Mouse (Mus musculus) liver, postnatal 0 days (tissue): ENCODE results near the gene Stk25. TPM values are rescaled to one million over a fixed set of nuclear protein-coding genes. Genes with fewer than 3 reads are reported as not detected.

Source experiments
- ATAC-seq: fragments of 200-750 bp; cut with Nextera tagmentation; 2 replicates; pipeline ENCODE4 v1.8.0; 2017; ENCODE audit warnings: mild to moderate bottlenecking, moderate library complexity
- DNase-seq: peaks from one replicate; pipeline ENCODE4 v3.0.0-alpha.2; 2016
- H3K27ac ChIP-seq: fragments of 300-500 bp; sonication (generic); 2 replicates; pipeline ENCODE4 v1.5.1; 2014; ENCODE audit warnings: antibody characterized with exemption, moderate library complexity, mild to moderate bottlenecking, low read depth
- H3K27me3 ChIP-seq: fragments of 300-500 bp; sonication (generic); 2 replicates; pipeline ENCODE4 v1.6.1; 2014; ENCODE audit warnings: low read length, control low read depth, mixed read lengths; ENCODE audit not compliant: insufficient read depth
- H3K36me3 ChIP-seq: fragments of 300-500 bp; sonication (generic); replicated peaks from 2 replicates; pipeline ENCODE4 v1.6.1; 2014; ENCODE audit warnings: mild to moderate bottlenecking, control low read depth, low read length, moderate library complexity, mixed read lengths; ENCODE audit not compliant: insufficient read depth
- H3K4me1 ChIP-seq: fragments of 300-500 bp; sonication (generic); 2 replicates; pipeline ENCODE4 v1.6.1; 2014; ENCODE audit warnings: antibody characterized with exemption, mild to moderate bottlenecking, control low read depth; ENCODE audit not compliant: insufficient read depth
- H3K4me2 ChIP-seq: fragments of 300-500 bp; sonication (generic); 2 replicates; pipeline ENCODE4 v1.6.1; 2014; ENCODE audit warnings: low read depth, mild to moderate bottlenecking, low read length, moderate library complexity, mixed read lengths
- H3K4me3 ChIP-seq: fragments of 300-500 bp; sonication (generic); 2 replicates; pipeline ENCODE4 v1.5.1; 2014; ENCODE audit warnings: low read depth, low read length
- H3K9ac ChIP-seq: fragments of 300-500 bp; sonication (generic); replicated peaks from 2 replicates; pipeline ENCODE4 v1.6.1; 2014; ENCODE audit warnings: mild to moderate bottlenecking, moderate library complexity
- H3K9me3 ChIP-seq: fragments of 300-500 bp; sonication (generic); 2 replicates; pipeline ENCODE4 v1.6.1; 2016; ENCODE audit warnings: mild to moderate bottlenecking, control low read depth, low read length, mixed read lengths
- CTCF ChIP-seq: sonication (generic); IDR thresholded peaks from 2 replicates; pipeline ENCODE4 v1.5.1; 2016; ENCODE audit warnings: antibody characterized with exemption, low read depth
- EP300 ChIP-seq: IDR thresholded peaks from 2 replicates; pipeline ENCODE4 v1.6.1; 2016; ENCODE audit warnings: antibody characterized with exemption, low read depth, mild to moderate bottlenecking
- WGBS: fragments of 180-500 bp; shearing (Covaris S2); extraction: QIAGEN DNeasy Blood & Tissue Kit; methylation state at CpG from one replicate; pipeline ENCODE4 v1.1.7; 2014; ENCODE audit not compliant: insufficient replicate concordance; 5-methylcytosine and 5-hydroxymethylcytosine counted together
- polyA plus RNA-seq: library from polyadenylated mRNA; unstranded; fragments of >200 nt; fragmentation: Nextera tagmentation; extraction: Ambion mirVana; gene quantifications from 2 replicates; pipeline ENCODE4 v1.2.1, GENCODE M21; 2015

Stk25 gene
- polyA plus RNA-seq, 1 experiment from 2014 or later, result 41.3 TPM

GRCm38 (mm10) chr1:93607090-93608083 is 51.1 kb downstream of the Stk25 start:
- H3K36me3 ChIP-seq, result no peaks in the 10 kb centered on the region

GRCm38 (mm10) chr1:93603921-93604320 is 54.5 kb downstream of the Stk25 start:
- H3K4me2 ChIP-seq, result no peak overlapping the region
- H3K27me3 ChIP-seq, result no peaks in the 10 kb centered on the region
- no peaks in the 10 kb centered on the region for H3K9me3 ChIP-seq
- DNase-seq (no peak), ATAC-seq (no peak)
- WGBS, result 88% methylated on average over 12 of the region's 12 CpGs
- no peak for TF ChIP-seq CTCF
- TF ChIP-seq EP300, result no peak
- H3K4me3 ChIP-seq, result no peak overlapping the region
- no peak overlapping the region for H3K9ac ChIP-seq
- H3K36me3 ChIP-seq, result no peaks in the 10 kb centered on the region
- H3K4me1 ChIP-seq, result no peaks in the 10 kb centered on the region
- no peak overlapping the region for H3K27ac ChIP-seq

More at GRCm38 (mm10) chr1:93607090-93608083, 51.1 kb downstream of the Stk25 start:
- Histone ChIP-seq H3K4me1 (no peaks in the 10 kb centered on the region), H3K27ac (no peak overlapping the region), H3K4me2 (no peak overlapping the region), H3K9me3 (no peaks in the 10 kb centered on the region), H3K9ac (no peak overlapping the region), H3K4me3 (no peak overlapping the region), H3K27me3 (no peaks in the 10 kb centered on the region)
- WGBS, result 80% methylated on average over 14 of the region's 14 CpGs
- TF ChIP-seq CTCF (no peak), EP300 (no peak)
- no peak for ATAC-seq
- no peak for DNase-seq

- H3K27ac ChIP-seq, result no peak overlapping the region
- H3K27me3 ChIP-seq, result no peaks in the 10 kb centered on the region
- ATAC-seq (no peak), DNase-seq (no peak)
- no peaks in the 10 kb centered on the region for H3K4me1 ChIP-seq
- no peaks in the 10 kb centered on the region for H3K9me3 ChIP-seq
- H3K4me3 ChIP-seq, result no peak overlapping the region
- TF ChIP-seq EP300, result no peak
- TF ChIP-seq CTCF, result no peak
- no peak overlapping the region for H3K4me2 ChIP-seq
- H3K36me3 ChIP-seq, result no peaks in the 10 kb centered on the region
- 65% methylated on average over 4 of the region's 4 CpGs for WGBS
- H3K9ac ChIP-seq, result no peak overlapping the region
Measured at GRCm38 (mm10) chr1:93602911-93603310, 55.5 kb downstream of the Stk25 start.

- Histone ChIP-seq H3K27ac (no peak overlapping the region), H3K4me3 (no peak overlapping the region), H3K27me3 (no peaks in the 10 kb centered on the region), H3K9me3 (no peaks in the 10 kb centered on the region), H3K4me2 (no peak overlapping the region), H3K4me1 (no peaks in the 10 kb centered on the region), H3K36me3 (no peaks in the 10 kb centered on the region; the same call in 1 of the 2 replicates), H3K9ac (no peak overlapping the region)
- ATAC-seq (no peak), DNase-seq (no peak)
- TF ChIP-seq CTCF, result no peak
- TF ChIP-seq EP300, result no peak
- 71% methylated on average over 6 of the region's 6 CpGs for WGBS
Measured at GRCm38 (mm10) chr1:93595916-93596315, 62.5 kb downstream of the Stk25 start.

GRCm38 (mm10) chr1:93593960-93594359 is 64.5 kb downstream of the Stk25 start:
- H3K9me3 ChIP-seq, result no peaks in the 10 kb centered on the region
- H3K36me3 ChIP-seq, result no peaks in the 10 kb centered on the region; the same call in 1 of the 2 replicates
- H3K9ac ChIP-seq, result no peak overlapping the region
- TF ChIP-seq CTCF (peak; percentile 19; the same call in 1 of the 2 replicates), EP300 (no peak)
- no peaks in the 10 kb centered on the region for H3K4me1 ChIP-seq
- no peak for ATAC-seq
- H3K27ac ChIP-seq, result no peak overlapping the region
- no peaks in the 10 kb centered on the region for H3K27me3 ChIP-seq
- H3K4me2 ChIP-seq, result no peak overlapping the region
- no peak overlapping the region for H3K4me3 ChIP-seq
- no peak for DNase-seq

- 69% methylated on average over 3 of the region's 3 CpGs for WGBS
- no peak overlapping the region for H3K4me3 ChIP-seq
- no peaks in the 10 kb centered on the region; the same call in 1 of the 2 replicates for H3K36me3 ChIP-seq
- no peak overlapping the region for H3K27ac ChIP-seq
- H3K4me1 ChIP-seq, result no peaks in the 10 kb centered on the region
- no peak overlapping the region for H3K4me2 ChIP-seq
- TF ChIP-seq CTCF (no peak), EP300 (no peak)
- H3K9ac ChIP-seq, result no peak overlapping the region
- DNase-seq, result no peak
- H3K9me3 ChIP-seq, result no peaks in the 10 kb centered on the region
- no peaks in the 10 kb centered on the region for H3K27me3 ChIP-seq
- no peak for ATAC-seq
Measured at GRCm38 (mm10) chr1:93588346-93588745, 70.1 kb downstream of the Stk25 start.
